Mouse (Mus musculus): ENCODE data around the gene Psmg4. TPM values are rescaled to one million over a fixed set of nuclear protein-coding genes. Genes with fewer than 3 reads are reported as not detected.

Gene Psmg4
- polyA plus RNA-seq (2016; fragmentation: Nextera tagmentation; extraction: Ambion mirVana), result 115 and 116 TPM in 2 replicates

DNA sequence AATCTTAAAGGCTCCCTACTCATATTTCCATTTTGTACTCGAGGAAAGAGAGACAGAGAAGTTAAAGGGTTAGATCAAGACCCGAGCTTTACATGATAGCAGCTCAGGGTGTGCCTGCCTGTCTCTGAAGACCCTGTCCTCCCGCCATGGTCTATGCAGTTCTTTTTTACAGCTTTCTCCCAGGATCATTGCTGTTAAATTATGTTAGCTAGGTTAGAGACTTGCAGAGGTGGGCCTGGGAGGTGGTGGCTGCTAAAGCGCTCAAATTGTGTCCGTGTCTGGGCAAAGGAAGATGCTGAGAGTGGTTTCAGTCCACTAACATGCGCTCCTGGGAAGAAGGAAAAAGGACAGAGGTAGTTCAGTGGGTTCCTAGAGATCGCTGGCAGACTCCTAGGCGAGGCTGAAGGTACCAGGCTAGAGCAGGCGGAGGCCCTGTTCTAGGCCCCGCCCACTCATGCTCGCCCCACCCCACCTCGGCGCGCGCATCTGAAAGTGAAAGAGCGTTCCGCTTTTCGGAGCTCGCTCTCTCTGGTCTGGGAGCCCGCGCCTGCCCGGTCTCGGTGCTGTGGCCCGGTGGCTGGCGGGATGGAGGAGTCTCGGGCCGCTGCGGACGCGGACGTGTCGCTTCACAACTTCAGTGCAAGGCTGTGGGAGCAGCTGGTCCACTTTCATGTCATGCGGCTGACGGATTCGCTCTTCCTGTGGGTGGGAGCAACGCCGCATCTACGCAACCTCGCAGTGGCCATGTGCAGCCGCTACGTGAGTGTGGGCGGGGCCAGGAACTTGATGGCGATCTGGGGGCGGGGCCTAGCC is at the start of gene Psmg4:
Gene Psmg4 (plus strand): TSS at position 474 of the 813 bp plus-strand sequence.
- H3K4me1 ChIP-seq (replicated peaks), result peaks cover 22% of the 10 kb centered on the region
- DNase-seq (ENCODE audit: low spot score), result peak; percentile 94
- H3K27me3 ChIP-seq (ENCODE audit: insufficient read depth, poor library complexity, severe bottlenecking), result no peaks in the 10 kb centered on the region
- peaks cover 10% of the 10 kb centered on the region for H3K9me3 ChIP-seq
- H3K27ac ChIP-seq, result peak within 1 kb of the TSS; percentile 95
- peak within 1 kb of the TSS; percentile 77 for H3K4me3 ChIP-seq
- H3K36me3 ChIP-seq, result peaks cover 24% of the 10 kb centered on the region
- WGBS, result 5% methylated on average over 44 of the region's 44 CpGs

GRCm38 (mm10) chr13:34113086-34113485 is 49.7 kb upstream of the Psmg4 start:
- Histone ChIP-seq H3K27me3 (ENCODE audit: insufficient read depth, poor library complexity, severe bottlenecking) (no peaks in the 10 kb centered on the region), H3K27ac (no peak overlapping the region), H3K4me3 (no peak overlapping the region), H3K4me1 (replicated peaks) (peaks cover 13% of the 10 kb centered on the region), H3K9me3 (no peaks in the 10 kb centered on the region), H3K36me3 (no peaks in the 10 kb centered on the region)
- DNase-seq (ENCODE audit: low spot score), result no peak
- WGBS, result 87% methylated on average over 3 of the region's 3 CpGs

- WGBS, result 89% methylated on average over 4 of the region's 4 CpGs
- Histone ChIP-seq H3K4me1 (replicated peaks) (peaks cover 11% of the 10 kb centered on the region), H3K27ac (no peak overlapping the region), H3K9me3 (no peaks in the 10 kb centered on the region), H3K36me3 (no peaks in the 10 kb centered on the region), H3K4me3 (no peak overlapping the region), H3K27me3 (ENCODE audit: insufficient read depth, poor library complexity, severe bottlenecking) (no peaks in the 10 kb centered on the region)
- no peak for DNase-seq (ENCODE audit: low spot score)
These were observed 48.1 kb upstream of the Psmg4 start for GRCm38 (mm10) chr13:34114654-34115053.

GRCm38 (mm10) chr13:34116508-34116907 is 46.3 kb upstream of the Psmg4 start:
- H3K27ac ChIP-seq, result no peak overlapping the region
- peaks cover 3% of the 10 kb centered on the region; the same call in 1 of the 2 replicates for H3K4me1 ChIP-seq (replicated peaks)
- no peak for DNase-seq (ENCODE audit: low spot score)
- H3K36me3 ChIP-seq, result peaks cover 16% of the 10 kb centered on the region; the same call in 1 of the 2 replicates
- no peaks in the 10 kb centered on the region for H3K9me3 ChIP-seq
- no peaks in the 10 kb centered on the region for H3K27me3 ChIP-seq (ENCODE audit: insufficient read depth, poor library complexity, severe bottlenecking)
- H3K4me3 ChIP-seq, result no peak overlapping the region
- 76% methylated on average over 6 of the region's 6 CpGs for WGBS

GRCm38 (mm10) chr13:34118816-34119215 is 43.9 kb upstream of the Psmg4 start:
- DNase-seq (ENCODE audit: low spot score), result no peak
- Histone ChIP-seq H3K4me1 (replicated peaks) (peaks cover 11% of the 10 kb centered on the region; the same call in 1 of the 2 replicates), H3K36me3 (peaks cover 39% of the 10 kb centered on the region), H3K27ac (no peak overlapping the region), H3K9me3 (no peaks in the 10 kb centered on the region), H3K27me3 (ENCODE audit: insufficient read depth, poor library complexity, severe bottlenecking) (no peaks in the 10 kb centered on the region), H3K4me3 (no peak overlapping the region)
- WGBS, result 83% methylated on average over 4 of the region's 4 CpGs

DNA sequence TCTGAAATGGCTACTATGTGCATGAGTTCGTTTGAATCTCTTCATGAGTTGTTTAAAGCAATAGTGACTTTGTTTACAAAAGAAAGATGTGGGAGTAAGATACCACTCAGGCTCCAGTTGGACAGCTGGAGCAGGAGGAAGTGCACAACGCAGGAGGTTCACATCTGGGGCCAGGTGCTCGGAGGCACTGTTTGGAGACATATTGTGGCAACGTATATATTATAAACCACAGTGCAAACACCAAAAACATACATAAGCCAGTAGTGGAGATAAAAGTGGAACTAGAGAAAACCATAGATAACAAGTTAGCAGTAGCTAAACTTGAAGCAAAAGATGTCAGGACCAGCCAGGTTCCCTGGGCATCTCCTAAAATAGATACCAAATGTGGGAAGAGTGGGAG is 43.4 kb upstream of the Psmg4 start:
- H3K4me3 ChIP-seq, result no peak overlapping the region
- no peak for DNase-seq (ENCODE audit: low spot score)
- 82% methylated on average over 4 of the region's 4 CpGs for WGBS
- no peak overlapping the region for H3K27ac ChIP-seq
- no peaks in the 10 kb centered on the region for H3K27me3 ChIP-seq (ENCODE audit: insufficient read depth, poor library complexity, severe bottlenecking)
- no peaks in the 10 kb centered on the region for H3K9me3 ChIP-seq
- peaks cover 45% of the 10 kb centered on the region for H3K36me3 ChIP-seq
- peaks cover 15% of the 10 kb centered on the region; the same call in 1 of the 2 replicates for H3K4me1 ChIP-seq (replicated peaks)

- no peak for DNase-seq (ENCODE audit: low spot score)
- Histone ChIP-seq H3K27ac (no peak overlapping the region), H3K36me3 (peaks cover 56% of the 10 kb centered on the region), H3K27me3 (ENCODE audit: insufficient read depth, poor library complexity, severe bottlenecking) (no peaks in the 10 kb centered on the region), H3K9me3 (no peaks in the 10 kb centered on the region), H3K4me3 (no peak overlapping the region), H3K4me1 (replicated peaks) (peaks cover 26% of the 10 kb centered on the region)
- 95% methylated on average over 2 of the region's 2 CpGs for WGBS
These were observed 42.2 kb upstream of the Psmg4 start for GRCm38 (mm10) chr13:34120536-34120935.

GRCm38 (mm10) chr13:34125711-34126110 is 37.1 kb upstream of the Psmg4 start:
- Histone ChIP-seq H3K27ac (no peak overlapping the region), H3K9me3 (no peaks in the 10 kb centered on the region), H3K4me1 (replicated peaks) (peaks cover 49% of the 10 kb centered on the region), H3K27me3 (ENCODE audit: insufficient read depth, poor library complexity, severe bottlenecking) (no peaks in the 10 kb centered on the region), H3K36me3 (peaks cover 81% of the 10 kb centered on the region), H3K4me3 (peak overlapping the region; percentile 45)
- no peak for DNase-seq (ENCODE audit: low spot score)
- 85% methylated on average over 4 of the region's 4 CpGs for WGBS

DNA sequence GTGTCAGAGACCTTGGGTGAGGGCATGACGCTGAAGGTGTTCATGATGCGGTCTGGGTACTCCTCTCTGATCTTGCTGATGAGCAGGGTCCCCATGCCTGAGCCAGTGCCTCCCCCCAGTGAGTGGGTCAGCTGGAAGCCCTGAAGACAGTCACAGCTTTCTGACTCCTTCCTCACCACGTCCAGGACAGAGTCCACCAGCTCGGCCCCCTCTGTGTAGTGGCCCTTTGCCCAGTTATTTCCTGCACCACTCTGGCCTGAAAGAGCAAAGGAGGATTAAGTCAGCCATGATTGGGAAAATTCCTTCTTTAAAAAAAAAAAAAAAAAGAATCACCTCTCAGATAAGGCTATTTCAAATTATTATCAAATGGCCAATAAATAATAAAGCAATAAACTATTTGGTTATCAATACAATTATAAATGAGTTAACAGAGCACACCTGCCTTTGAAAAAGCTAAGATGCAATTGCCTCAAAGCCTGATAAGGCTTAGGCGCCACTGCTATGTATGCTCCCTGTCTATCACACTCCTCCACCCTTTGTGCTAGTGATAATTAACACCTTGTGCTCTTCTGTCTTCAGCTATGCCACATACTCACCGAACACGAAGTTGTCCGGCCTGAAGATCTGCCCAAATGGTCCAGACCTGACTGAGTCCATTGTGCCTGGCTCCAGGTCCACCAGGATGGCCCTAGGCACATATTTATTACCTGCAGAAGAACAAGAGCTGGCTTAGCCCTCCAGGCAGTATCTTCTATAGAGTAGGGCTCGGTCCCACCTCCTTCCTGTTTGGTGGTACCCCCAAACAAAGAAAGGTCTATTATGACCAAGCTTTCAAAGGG is 34.3 kb upstream of the Psmg4 start:
- WGBS, result 66% methylated on average over 9 of the region's 9 CpGs
- peak overlapping the region; percentile 90 for H3K4me3 ChIP-seq
- peaks cover 53% of the 10 kb centered on the region for H3K36me3 ChIP-seq
- DNase-seq (ENCODE audit: low spot score), result no peak
- H3K9me3 ChIP-seq, result no peaks in the 10 kb centered on the region
- peaks cover 69% of the 10 kb centered on the region for H3K4me1 ChIP-seq (replicated peaks)
- H3K27ac ChIP-seq, result peak overlapping the region; percentile 98
- no peaks in the 10 kb centered on the region for H3K27me3 ChIP-seq (ENCODE audit: insufficient read depth, poor library complexity, severe bottlenecking)

DNA sequence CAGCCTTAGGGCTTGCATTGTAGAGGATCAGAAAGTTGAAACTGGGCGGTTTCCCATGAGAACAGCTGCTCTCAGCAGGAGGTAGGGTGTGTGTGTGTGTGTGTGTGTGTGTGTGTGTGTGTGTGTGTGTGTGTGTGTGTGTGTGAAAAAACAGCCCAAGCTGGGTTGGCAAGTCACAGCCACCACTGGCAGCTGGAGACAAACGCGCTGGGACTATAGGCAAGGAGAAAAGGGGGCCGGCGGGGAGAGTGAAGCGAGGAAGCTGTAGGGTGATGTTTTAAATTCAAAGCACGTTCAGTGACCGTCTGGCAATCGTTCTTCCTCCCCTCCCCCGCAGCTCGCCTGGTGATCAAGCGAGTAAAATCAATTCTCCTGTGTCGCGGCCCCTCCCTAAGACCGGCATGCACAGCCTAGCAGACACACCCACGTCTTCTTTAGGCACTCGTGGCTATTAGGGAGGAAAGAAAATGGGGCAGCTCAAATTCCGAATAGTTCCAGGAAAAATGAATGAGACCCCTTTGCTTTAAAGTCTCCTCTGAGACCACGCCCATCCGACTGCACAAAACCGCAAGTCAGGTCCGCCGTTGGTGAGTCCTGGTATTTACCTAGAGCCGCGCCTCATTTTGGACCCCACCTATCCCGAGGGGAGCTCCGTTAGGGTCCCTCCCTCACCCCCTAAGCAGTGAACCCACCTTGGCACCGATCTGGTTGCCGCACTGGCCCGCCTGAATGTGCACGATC is 33.1 kb upstream of the Psmg4 start:
- H3K27me3 ChIP-seq (ENCODE audit: insufficient read depth, poor library complexity, severe bottlenecking), result no peaks in the 10 kb centered on the region
- H3K4me1 ChIP-seq (replicated peaks), result peaks cover 69% of the 10 kb centered on the region
- H3K4me3 ChIP-seq, result peak overlapping the region; percentile 90
- WGBS, result under 1% methylated on average over 31 of the region's 31 CpGs
- DNase-seq (ENCODE audit: low spot score), result peak; percentile 81
- H3K27ac ChIP-seq, result peak overlapping the region; percentile 98
- no peaks in the 10 kb centered on the region for H3K9me3 ChIP-seq
- H3K36me3 ChIP-seq, result peaks cover 42% of the 10 kb centered on the region

GRCm38 (mm10) chr13:34130226-34130731 is 32.5 kb upstream of the Psmg4 start, which contains the start of gene Tubb2b:
Gene Tubb2b (minus strand): TSS chr13:34130466.
- Histone ChIP-seq H3K27ac (peak within 1 kb of the TSS; percentile 98), H3K4me3 (peak within 1 kb of the TSS; percentile 90), H3K4me1 (replicated peaks) (peaks cover 69% of the 10 kb centered on the region), H3K9me3 (no peaks in the 10 kb centered on the region), H3K27me3 (ENCODE audit: insufficient read depth, poor library complexity, severe bottlenecking) (no peaks in the 10 kb centered on the region), H3K36me3 (peaks cover 35% of the 10 kb centered on the region)
- DNase-seq (ENCODE audit: low spot score), result peak; percentile 95
- WGBS, result under 1% methylated on average over 26 of the region's 26 CpGs

DNA sequence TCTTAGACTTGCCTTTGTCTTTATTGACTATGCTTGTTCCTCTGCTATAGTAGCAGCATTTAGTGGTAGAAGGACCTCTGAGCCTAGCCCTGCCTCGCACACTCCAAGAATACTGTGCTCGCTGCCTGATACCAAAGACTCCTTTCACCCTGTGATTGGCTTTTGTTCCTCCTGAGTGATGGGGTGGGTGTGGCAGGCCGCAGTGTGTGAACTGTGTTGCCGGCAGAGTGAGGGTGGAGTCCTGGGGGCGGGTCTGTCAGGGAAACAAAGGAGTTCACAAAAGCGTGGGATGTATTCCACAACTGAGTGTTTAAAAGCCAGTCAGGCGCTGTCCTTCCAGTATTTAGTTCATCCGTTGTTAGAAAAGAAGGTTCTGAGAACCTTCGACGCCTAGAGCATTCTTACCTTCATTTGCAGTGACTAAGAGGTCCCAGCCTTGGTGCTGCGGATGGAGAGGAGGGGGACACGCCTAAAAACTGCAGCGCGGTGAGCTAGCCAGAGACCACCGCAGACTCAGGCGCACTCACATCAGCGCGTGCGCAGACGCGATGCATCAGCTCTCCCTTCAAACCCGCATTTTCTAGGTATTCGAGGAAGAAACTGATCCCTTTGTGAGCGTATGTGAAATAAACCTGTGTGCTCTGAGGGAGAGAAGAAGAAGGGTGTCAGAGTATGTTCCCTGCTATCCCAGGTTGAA is 31.6 kb upstream of the Psmg4 start:
- Histone ChIP-seq H3K4me1 (replicated peaks) (peaks cover 63% of the 10 kb centered on the region), H3K4me3 (peak overlapping the region; percentile 90), H3K9me3 (no peaks in the 10 kb centered on the region), H3K36me3 (peaks cover 28% of the 10 kb centered on the region), H3K27ac (peak overlapping the region; percentile 98), H3K27me3 (ENCODE audit: insufficient read depth, poor library complexity, severe bottlenecking) (no peaks in the 10 kb centered on the region)
- under 1% methylated on average over 24 of the region's 24 CpGs for WGBS
- peak; percentile 90 for DNase-seq (ENCODE audit: low spot score)

All from hindbrain, embryonic 10.5 days (tissue).